Mouse (Mus musculus): Measurements from ENCODE around the gene Tle1.

Gene Tle1

DNA sequence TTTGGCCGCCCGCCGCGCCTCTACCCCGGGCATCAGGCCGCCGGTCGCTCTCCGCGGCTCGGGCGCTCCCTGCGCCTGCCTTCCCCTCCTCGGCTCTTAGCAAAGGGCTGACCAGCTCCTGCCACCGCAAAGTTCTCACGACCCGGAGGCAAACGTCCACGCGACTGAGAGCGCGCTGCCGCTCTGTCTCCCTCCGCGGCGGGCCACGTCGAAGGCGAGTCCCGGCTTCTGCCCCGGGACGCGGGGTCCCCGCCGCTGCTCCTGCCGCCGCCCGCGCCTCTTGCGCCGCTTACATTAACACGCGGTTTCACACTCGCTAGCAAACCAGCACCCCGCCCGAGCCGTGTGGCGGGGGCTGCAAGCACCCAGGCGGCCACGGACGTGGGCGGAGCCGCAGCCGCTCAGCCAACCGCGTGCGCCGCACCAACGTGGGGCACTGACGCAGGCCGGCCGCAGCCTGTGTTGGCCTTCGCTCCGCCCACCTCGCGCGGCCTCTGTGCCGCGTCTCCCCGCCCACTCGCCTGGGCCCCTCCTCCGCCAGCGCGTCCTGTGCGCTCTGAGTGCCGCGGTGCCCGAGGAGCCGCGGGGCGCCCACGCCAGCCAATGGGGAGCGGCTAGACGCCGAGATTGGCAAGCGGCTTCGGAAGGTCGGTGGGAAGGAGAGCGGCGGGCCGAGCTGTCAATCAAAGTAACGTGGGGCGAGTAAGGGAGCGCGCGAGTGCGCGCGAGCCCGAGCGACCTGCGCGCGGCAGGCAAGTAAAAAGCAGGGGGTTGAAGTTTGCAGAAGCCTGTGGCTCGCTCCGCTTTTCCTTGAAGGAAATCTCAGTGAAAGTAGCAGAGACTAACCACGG lies at the start of gene Tle1:
TSS of gene Tle1 (minus strand) at position 361 of the 851 bp plus-strand sequence.
- DNase-seq: peak; percentile 100

- no peak for DNase-seq
Observed at GRCm38 (mm10) chr4:72233584-72234219, 33.0 kb upstream of the Tle1 start.

DNA sequence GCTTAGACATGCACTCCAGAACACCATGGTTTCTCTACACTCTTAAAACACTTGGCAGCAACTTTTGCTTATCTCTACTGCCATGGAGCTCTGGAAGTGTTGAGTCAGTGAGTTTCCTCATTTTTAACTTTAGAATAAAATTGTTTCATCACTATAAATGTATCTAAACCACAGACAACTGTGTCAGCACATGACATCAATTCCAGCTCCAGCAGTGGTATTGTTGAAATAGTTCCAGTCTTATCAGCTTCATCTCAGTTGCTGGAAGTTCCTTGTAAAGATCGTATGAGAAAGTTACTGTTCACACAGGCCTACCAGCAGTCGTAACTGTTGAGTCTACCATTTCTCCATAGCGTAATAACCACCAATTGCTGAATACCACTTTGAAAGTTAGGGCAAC lies 31.5 kb upstream of the Tle1 start:
- no peak for DNase-seq

DNA sequence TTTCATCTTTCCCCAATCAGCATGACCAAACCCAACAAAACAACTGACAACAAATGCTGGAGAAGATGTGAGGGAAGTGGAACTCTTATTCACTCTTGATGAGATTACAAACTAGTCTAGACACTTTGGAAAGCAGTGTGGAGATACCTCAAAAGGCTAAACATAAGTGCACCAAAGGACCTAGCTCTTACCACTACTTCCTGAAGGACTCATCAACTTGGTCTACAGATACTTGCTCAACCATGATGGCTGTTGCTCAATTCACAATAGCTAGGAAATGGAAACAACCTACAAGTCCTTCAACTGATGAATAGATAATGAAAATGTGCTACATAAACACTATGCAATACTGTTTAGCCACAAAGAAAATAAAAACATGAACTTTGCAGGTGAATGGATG lies 30.1 kb upstream of the Tle1 start:
- DNase-seq: no peak

GRCm38 (mm10) chr4:72221629-72222028 lies 20.9 kb upstream of the Tle1 start:
- no peak for DNase-seq

DNA sequence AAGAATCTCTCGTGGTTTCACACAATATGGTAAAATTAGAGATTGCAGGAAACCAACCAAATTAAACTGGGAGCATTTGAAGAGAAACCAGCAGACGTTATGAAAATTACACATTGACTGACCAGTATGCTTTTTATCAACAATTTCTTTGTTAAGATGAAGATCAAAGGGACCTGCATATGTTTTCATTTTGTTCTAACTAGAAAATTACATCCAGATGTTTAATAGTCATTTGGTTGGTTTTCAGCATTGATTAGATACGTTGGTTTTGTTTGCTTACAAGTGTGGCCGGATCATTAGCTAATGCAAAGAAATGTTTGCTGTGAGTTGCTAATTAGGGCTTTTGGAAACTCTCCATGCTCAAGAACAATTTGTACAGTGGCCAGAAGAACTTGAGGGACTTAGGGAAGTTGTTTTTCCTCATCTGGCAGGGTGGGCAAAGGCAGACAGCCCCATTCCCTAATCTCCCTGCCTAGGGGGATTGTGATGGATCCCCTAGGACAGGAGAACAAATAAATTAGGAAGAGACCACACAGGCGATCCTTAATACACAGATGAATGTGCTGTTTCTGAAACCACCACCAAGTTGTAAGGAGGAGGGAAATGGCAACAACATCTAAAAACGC lies 3.8 kb upstream of the Tle1 start:
- DNase-seq: no peak

GRCm38 (mm10) chr4:72201521-72201991 lies 837 bp upstream of the Tle1 start:
- DNase-seq: peak; percentile 71

DNA sequence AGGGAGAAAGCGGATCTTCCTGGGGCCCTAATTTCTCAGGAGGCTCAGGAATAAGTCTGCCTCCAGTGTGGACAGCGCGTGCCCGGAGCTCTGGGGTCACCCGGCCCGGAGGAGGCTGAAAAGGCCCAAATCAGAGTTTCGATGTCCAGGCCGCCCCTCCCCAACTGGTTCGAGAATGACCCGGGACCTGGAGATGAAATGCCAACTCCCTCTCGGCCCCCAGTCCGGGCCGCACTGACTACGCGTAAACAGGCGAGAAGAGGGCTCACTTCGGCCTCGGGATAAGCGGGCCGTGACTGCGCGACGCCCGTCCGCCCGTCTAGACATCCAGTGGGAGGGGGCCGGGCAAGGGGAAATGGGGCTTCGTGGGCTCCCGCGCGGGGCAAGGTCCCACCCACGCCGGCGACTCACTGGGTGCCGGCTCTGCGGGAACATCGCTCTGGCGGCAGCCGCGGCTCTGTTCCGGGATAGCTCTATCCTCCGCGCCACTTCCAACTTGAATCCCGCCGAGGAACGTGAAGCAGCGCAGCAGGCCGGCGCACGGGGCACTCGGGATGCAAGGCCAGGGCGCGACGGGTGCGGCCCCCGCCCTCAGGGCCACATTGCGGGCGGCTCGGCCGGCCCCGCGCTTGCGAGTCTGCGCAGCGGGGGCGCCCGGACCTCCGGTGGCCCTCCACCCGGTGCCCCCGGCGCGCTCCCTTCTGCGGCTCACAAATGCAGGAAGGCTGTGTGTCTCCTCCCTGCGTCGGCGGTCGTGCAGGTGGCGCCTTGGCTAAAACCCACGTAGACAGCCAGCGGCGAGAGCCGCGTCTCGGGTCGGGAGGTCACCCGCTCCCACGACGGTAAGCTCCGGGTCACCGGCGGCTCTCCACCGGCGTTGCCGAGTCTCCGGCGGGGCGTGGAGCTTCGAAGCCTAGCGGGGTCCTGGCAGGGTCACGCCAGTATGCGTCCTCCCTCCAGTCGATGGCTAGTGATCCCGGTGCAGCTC lies 854 bp downstream of the Tle1 start:
- peak; percentile 59 for DNase-seq

GRCm38 (mm10) chr4:72198877-72199411 lies 1.8 kb downstream of the Tle1 start:
- DNase-seq: peak; percentile 81

DNA sequence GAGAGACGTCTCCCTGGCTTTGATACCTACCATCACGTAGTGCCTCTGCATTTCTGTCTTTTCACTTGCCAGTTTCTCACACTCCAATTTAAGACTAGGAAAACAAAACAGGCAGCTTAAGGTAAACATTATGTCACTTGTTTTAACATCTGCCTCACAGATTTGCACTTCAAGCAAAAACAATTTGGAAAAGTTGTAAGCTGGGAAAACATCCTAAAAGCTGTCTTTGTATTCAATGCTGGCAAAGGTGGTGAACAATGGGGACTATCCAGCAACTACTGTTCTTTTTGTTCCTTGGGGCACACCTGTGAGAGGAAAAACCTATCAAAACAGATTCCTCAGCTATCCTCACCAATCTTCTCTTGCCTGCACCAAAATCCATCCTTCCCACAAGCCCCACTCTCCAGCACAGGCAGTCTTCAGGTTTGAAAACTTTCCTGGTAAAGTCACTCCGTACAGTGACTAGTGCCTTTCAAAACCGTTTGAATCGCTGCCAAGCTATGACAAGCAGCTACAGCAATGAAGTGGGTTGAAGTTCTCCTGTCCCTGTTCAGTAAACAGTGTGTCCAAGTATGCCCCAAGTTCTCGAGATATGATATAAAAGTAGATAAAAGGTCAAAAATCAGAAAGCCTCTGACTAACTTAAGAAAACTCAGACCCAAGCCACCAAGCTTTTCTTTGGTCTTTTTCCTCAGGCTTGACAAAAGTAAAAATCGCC lies 2.7 kb downstream of the Tle1 start:
- DNase-seq: peak; percentile 24

DNA sequence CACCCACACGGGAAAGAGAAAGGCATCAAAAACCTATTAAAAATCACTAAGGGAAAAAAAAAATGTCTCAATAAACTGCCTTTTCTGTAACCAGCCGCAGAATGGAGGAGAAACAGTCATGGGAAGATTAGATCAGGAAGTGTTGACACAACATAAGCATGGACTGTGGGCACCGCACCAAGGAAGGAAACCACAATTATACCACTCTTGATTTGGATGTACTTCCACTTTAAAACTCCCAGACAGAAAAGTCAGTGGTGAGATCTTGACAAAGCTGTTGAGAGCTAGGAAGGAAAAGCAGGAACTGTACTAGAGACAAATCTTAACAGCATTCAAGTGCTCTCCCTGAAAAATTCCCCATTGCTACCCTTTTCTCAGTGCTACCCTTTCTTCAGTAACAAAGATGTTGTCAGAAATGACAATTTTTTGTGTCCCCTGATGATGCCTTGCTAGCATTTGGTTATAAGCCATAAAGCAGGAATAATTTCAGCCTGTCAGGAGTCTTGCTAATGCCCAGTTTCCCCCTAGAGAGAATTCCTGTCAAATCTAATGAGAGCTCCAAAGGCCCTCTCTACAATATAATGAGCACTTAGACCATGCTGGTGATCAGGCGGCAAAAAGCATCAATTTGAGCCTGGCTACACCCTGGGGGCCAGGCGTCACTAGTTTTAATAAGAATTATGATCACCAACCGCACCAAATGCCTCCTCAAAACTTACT lies 5.4 kb downstream of the Tle1 start:
- DNase-seq: no peak

GRCm38 (mm10) chr4:72193276-72193675 lies 7.4 kb downstream of the Tle1 start:
- no peak for DNase-seq

DNA sequence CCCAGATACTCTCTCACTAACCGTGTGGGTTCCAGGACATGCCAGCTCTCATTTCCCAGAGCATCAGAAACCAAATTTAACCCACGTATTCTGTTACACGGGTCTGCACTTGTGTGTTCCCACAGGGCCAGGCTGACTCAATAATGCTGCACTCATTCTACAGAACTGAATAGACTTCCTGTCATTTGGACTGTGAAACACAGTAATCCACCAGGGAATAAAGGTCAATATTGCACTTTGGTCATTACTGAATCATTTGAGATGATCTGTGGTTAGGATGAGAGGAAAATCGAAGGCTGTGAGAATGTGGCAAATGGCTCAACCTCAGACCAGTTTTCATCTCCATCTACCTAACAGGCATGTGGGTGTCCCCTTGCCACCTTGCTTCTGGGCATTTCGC lies 16.2 kb downstream of the Tle1 start:
- no peak for DNase-seq

GRCm38 (mm10) chr4:72182343-72182988 lies 18.3 kb downstream of the Tle1 start:
- DNase-seq: no peak

DNA sequence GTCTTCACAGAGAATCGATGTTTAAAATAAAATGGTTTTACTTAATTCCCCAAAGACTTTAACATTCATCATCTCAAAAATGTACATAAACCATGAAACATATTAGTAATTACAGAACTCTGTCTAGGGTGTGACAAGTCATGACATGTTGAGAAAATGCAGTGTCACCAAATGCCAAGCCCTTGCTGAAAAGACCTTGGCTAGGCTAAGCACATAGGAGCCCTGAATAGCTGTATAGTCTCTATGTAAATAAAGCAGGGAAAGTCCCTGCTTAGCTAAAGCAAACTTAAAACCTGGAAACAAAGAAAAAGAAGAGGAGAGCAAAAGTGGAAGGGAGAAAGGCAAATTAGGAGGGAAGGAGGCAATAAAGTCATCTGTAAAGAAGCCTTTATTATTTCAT lies 24.8 kb downstream of the Tle1 start:
- no peak for DNase-seq

DNA sequence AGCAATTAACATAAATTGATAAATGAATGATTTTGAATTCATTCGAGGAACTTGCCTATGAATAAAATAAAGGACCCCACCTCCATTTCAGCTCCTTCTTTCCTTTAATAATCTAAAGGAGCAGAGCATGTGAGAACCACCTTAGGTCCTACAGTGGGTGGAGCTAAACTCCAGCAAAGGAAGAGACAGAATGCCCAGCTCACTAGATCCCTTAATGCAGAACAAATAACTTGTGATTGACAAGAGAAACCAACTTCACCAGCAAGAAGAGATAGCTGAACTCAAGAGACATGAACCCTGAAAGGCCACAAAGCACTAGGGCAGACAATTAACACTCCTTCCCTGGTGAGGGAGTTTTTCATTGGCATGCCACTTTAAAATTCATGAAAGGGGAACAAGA lies 32.5 kb downstream of the Tle1 start:
- DNase-seq: no peak

DNA sequence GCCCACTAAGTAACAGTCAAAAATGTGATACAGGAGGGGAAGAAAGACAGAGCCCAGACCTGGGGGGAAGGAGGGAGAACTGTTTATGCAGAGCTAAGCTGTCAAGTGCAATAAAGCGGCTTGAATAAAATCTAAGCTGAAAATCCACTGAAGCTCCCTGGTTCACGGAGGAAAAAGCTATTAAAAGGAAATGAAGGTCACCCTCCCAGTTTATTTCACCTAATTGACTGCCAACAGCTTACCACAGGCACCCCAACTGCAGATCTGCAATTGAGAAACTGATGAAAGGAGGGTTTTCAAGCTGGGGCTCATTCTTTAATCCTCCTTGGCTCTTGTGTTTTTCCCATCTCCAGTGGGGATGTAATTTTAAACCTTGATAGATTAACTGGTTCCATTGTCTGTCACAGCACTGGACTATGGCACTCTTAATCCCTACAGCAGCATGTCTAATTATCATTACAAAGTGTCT lies 32.9 kb downstream of the Tle1 start:
- no peak for DNase-seq

DNA sequence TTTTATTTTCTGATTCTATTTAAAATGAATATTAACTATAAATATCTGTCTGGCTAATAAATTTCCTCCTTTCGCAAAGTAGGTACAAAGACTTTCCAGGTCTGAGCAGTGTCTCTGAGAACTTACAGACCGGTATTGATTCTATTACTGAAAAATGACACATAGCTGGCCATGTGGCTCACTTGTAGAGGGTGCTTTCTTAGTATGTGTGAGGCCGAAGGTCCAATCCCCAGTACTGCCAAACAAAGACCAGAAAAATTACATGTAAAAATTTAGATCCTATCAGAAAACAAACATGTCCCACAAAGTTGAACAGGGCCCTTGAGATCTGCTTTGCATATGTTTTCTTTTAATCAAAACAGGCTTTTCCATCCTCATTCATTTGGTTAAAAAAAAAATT lies 33.5 kb downstream of the Tle1 start:
- no peak for DNase-seq

DNA sequence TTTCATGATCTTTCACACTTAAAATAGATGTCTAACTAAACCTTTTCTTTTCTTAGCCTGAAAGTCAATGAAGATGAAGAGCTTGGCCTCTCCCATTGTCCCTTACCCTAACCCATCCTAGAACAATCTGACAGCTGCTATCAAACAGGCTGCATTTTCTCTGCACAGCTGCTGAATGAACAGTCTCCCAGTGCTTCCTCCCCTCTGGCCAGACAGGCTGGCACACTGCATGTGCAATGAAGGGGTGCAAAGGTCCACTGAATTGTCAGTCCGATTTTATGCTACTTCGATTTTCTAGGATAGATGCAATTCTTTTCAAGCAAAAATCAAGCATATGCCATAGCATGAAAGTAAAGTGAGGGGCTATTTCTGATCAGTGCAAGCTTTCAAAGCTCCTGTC lies 34.2 kb downstream of the Tle1 start:
- no peak for DNase-seq

- no peak for DNase-seq
Observed at GRCm38 (mm10) chr4:72165765-72166164, 35.0 kb downstream of the Tle1 start.

Data from cerebellum, adult 11-12 months (tissue).